Mouse (Mus musculus): ENCODE measurements around the gene Ppp3ca. TPM values are rescaled to one million over a fixed set of nuclear protein-coding genes. Genes with fewer than 3 reads are reported as not detected.

The Ppp3ca gene
- polyA plus RNA-seq, 1 experiment, result 25.3 TPM

- no peaks in the 10 kb centered on the region for H3K27me3 ChIP-seq (ENCODE audit: control insufficient read depth, insufficient read depth, low read length)
- 95% methylated on average over 2 of the region's 2 CpGs for WGBS
Observed at GRCm38 (mm10) chr3:136791946-136792345, 122.0 kb downstream of the Ppp3ca start.

GRCm38 (mm10) chr3:136793411-136793810, 123.5 kb downstream of the Ppp3ca start:
- 82% methylated on average over 2 of the region's 2 CpGs for WGBS
- no peaks in the 10 kb centered on the region for H3K27me3 ChIP-seq (ENCODE audit: control insufficient read depth, insufficient read depth, low read length)
- TF ChIP-seq CTCF (IDR thresholded peaks at IDR 0.05; ENCODE audit: extremely low read depth, insufficient read length, insufficient replicate concordance, low read depth, low read length) (no peak), POLR2A (IDR thresholded peaks at IDR 0.05; ENCODE audit: low read depth, low read length) (no peak)

More at GRCm38 (mm10) chr3:136791946-136792345, 122.0 kb downstream of the Ppp3ca start:
- Histone ChIP-seq H3K4me3 (ENCODE audit: low read depth, low read length) (no peak overlapping the region), H3K27ac (ENCODE audit: insufficient read depth, low read depth, low read length) (no peak overlapping the region), H3K4me1 (ENCODE audit: control insufficient read depth, insufficient read depth, insufficient read length, low read length) (peaks cover 5% of the 10 kb centered on the region; the same call in 1 of the 2 replicates), H3K36me3 (ENCODE audit: control insufficient read depth, insufficient read depth, low read length) (no peaks in the 10 kb centered on the region)
- TF ChIP-seq POLR2A (IDR thresholded peaks at IDR 0.05; ENCODE audit: low read depth, low read length), result no peak
- TF ChIP-seq CTCF (IDR thresholded peaks at IDR 0.05; ENCODE audit: extremely low read depth, insufficient read length, insufficient replicate concordance, low read depth, low read length), result no peak

DNA sequence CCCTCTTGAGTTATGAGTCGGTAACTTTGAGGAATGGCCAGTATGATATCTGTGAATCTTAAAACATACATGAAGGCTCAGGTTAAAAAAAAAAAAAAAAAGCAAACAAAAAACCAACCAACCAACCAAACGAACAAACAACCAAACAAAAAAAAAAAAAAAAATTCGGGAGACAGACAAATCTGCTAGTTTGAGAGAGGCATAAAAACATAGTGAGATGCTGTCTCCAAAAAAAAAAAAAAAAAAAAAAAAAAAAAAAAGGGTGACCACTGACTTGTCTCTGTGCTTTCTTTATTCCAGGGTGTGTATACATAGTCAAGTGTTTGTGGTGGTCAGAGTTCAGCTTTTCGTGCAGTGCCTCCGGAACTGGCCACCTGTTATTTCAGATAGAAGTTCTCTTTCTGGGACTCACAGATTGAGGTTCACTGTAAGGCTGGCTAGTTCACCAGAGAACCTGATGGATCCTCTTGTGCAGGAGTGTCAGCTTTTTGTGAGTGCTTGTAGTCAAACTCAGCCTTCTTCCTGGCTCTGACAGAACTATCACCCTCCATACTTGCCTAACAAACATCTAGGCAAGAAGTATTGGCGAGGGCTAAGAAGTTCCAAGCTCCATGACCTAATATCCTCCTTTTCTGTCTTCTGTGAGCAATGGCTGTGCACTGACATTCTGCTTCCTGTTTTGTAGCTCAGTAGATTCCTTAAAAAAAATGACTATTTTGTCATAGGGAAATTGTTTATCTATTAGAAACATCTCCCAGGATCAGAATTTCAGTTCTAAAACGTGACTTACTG, 124.7 kb downstream of the Ppp3ca start:
- peaks cover 5% of the 10 kb centered on the region; the same call in 1 of the 2 replicates for H3K4me1 ChIP-seq (ENCODE audit: control insufficient read depth, insufficient read depth, insufficient read length, low read length)
- H3K27ac ChIP-seq (ENCODE audit: insufficient read depth, low read depth, low read length), result no peak overlapping the region
- no peaks in the 10 kb centered on the region for H3K27me3 ChIP-seq (ENCODE audit: control insufficient read depth, insufficient read depth, low read length)
- H3K36me3 ChIP-seq (ENCODE audit: control insufficient read depth, insufficient read depth, low read length), result peaks cover 6% of the 10 kb centered on the region; the same call in 1 of the 2 replicates
- no peak overlapping the region for H3K4me3 ChIP-seq (ENCODE audit: low read depth, low read length)
- WGBS, result 52% methylated on average over 7 of the region's 7 CpGs
- TF ChIP-seq POLR2A (IDR thresholded peaks at IDR 0.05; ENCODE audit: low read depth, low read length) (no peak), CTCF (IDR thresholded peaks at IDR 0.05; ENCODE audit: extremely low read depth, insufficient read length, insufficient replicate concordance, low read depth, low read length) (no peak)

More at GRCm38 (mm10) chr3:136793411-136793810, 123.5 kb downstream of the Ppp3ca start:
- H3K4me1 ChIP-seq (ENCODE audit: control insufficient read depth, insufficient read depth, insufficient read length, low read length), result peaks cover 5% of the 10 kb centered on the region; the same call in 1 of the 2 replicates
- H3K4me3 ChIP-seq (ENCODE audit: low read depth, low read length), result no peak overlapping the region
- no peak overlapping the region for H3K27ac ChIP-seq (ENCODE audit: insufficient read depth, low read depth, low read length)
- H3K36me3 ChIP-seq (ENCODE audit: control insufficient read depth, insufficient read depth, low read length), result peaks cover 3% of the 10 kb centered on the region; the same call in 1 of the 2 replicates

DNA sequence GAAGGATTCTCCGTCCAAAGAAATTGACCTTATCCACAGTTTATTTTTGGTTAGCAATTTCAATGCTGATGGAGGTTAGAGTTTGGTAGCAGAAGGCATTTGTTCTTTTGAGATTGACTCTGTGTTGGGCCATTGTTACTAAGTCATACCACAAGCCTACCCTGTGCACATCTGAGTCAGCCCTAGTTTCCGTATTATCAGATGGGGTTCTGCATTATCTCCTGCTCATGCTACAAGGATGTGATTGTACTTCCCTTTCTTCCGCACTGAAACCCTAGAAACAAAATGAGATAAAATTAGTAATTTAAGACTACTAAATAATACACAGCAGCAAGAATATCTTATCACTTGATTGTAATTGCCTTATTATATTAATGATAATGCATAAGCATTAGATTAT, 129.0 kb downstream of the Ppp3ca start:
- WGBS, result 84% methylated on average over 3 of the region's 3 CpGs
- no peak for TF ChIP-seq CTCF (IDR thresholded peaks at IDR 0.05; ENCODE audit: extremely low read depth, insufficient read length, insufficient replicate concordance, low read depth, low read length)

GRCm38 (mm10) chr3:136802595-136802994, 132.7 kb downstream of the Ppp3ca start:
- 83% methylated on average over 4 of the region's 4 CpGs for WGBS
- H3K4me3 ChIP-seq (ENCODE audit: low read depth, low read length), result no peak overlapping the region

More for the DNA sequence above, 129.0 kb downstream of the Ppp3ca start:
- Histone ChIP-seq H3K27me3 (ENCODE audit: control insufficient read depth, insufficient read depth, low read length) (no peaks in the 10 kb centered on the region), H3K36me3 (ENCODE audit: control insufficient read depth, insufficient read depth, low read length) (peaks cover 6% of the 10 kb centered on the region; the same call in 1 of the 2 replicates), H3K27ac (ENCODE audit: insufficient read depth, low read depth, low read length) (no peak overlapping the region), H3K4me3 (ENCODE audit: low read depth, low read length) (no peak overlapping the region), H3K4me1 (ENCODE audit: control insufficient read depth, insufficient read depth, insufficient read length, low read length) (no peaks in the 10 kb centered on the region; the same call in 1 of the 2 replicates)

DNA sequence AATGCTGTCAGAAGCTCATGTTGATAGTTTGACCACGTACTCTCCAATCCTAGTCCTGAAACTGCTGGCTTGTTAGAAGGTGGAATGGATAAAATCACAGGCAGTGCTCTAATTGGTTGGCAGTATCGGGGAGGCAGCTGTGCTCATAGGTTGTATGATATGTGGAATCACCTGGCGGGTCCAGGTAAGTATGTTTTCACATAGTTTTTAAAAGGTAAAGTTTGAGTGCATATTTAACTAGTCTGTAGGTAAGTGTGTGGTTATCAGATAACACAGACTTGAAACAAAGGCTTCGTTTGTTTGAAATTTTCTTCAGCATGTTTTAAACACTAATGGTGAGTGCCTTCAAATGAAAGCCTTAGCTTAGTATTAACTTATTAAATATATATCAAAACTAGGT, 136.0 kb downstream of the Ppp3ca start:
- 28% methylated on average over 4 of the region's 4 CpGs for WGBS
- Histone ChIP-seq H3K36me3 (ENCODE audit: control insufficient read depth, insufficient read depth, low read length) (no peaks in the 10 kb centered on the region), H3K27ac (ENCODE audit: insufficient read depth, low read depth, low read length) (no peak overlapping the region), H3K27me3 (ENCODE audit: control insufficient read depth, insufficient read depth, low read length) (no peaks in the 10 kb centered on the region), H3K4me1 (ENCODE audit: control insufficient read depth, insufficient read depth, insufficient read length, low read length) (no peaks in the 10 kb centered on the region), H3K4me3 (ENCODE audit: low read depth, low read length) (no peak overlapping the region)
- TF ChIP-seq POLR2A (IDR thresholded peaks at IDR 0.05; ENCODE audit: low read depth, low read length), result no peak
- no peak for TF ChIP-seq CTCF (IDR thresholded peaks at IDR 0.05; ENCODE audit: extremely low read depth, insufficient read length, insufficient replicate concordance, low read depth, low read length)

More at GRCm38 (mm10) chr3:136802595-136802994, 132.7 kb downstream of the Ppp3ca start:
- no peak for TF ChIP-seq CTCF (IDR thresholded peaks at IDR 0.05; ENCODE audit: extremely low read depth, insufficient read length, insufficient replicate concordance, low read depth, low read length)
- no peak for TF ChIP-seq POLR2A (IDR thresholded peaks at IDR 0.05; ENCODE audit: low read depth, low read length)
- no peaks in the 10 kb centered on the region for H3K4me1 ChIP-seq (ENCODE audit: control insufficient read depth, insufficient read depth, insufficient read length, low read length)
- H3K36me3 ChIP-seq (ENCODE audit: control insufficient read depth, insufficient read depth, low read length), result peaks cover 6% of the 10 kb centered on the region; the same call in 1 of the 2 replicates
- H3K27me3 ChIP-seq (ENCODE audit: control insufficient read depth, insufficient read depth, low read length), result no peaks in the 10 kb centered on the region
- H3K27ac ChIP-seq (ENCODE audit: insufficient read depth, low read depth, low read length), result no peak overlapping the region

DNA sequence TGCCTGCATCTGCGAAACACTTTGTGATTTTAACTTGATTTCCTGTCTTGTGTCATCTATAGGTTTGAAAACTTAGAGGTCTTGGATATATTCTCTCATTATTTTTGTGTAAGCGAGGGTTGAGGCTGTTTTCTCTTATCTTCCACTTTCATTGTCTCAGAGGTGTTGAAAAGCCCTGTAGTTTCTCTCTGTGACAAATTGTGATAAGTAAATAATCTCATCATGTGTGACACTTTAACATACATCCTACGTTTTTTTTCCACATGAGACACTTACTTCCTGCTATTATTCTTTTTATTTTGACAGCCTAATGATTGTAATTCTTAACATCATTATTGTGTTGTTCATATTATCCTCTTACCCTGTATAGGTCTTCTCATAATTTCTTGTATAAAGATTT, 140.3 kb downstream of the Ppp3ca start:
- Histone ChIP-seq H3K36me3 (ENCODE audit: control insufficient read depth, insufficient read depth, low read length) (no peaks in the 10 kb centered on the region), H3K4me1 (ENCODE audit: control insufficient read depth, insufficient read depth, insufficient read length, low read length) (no peaks in the 10 kb centered on the region), H3K4me3 (ENCODE audit: low read depth, low read length) (no peak overlapping the region), H3K27me3 (ENCODE audit: control insufficient read depth, insufficient read depth, low read length) (no peaks in the 10 kb centered on the region), H3K27ac (ENCODE audit: insufficient read depth, low read depth, low read length) (no peak overlapping the region)
- WGBS, result 77% methylated on average over 3 of the region's 3 CpGs
- TF ChIP-seq CTCF (IDR thresholded peaks at IDR 0.05; ENCODE audit: extremely low read depth, insufficient read length, insufficient replicate concordance, low read depth, low read length) (no peak), POLR2A (IDR thresholded peaks at IDR 0.05; ENCODE audit: low read depth, low read length) (no peak)

Data from small intestine, adult 2 months (tissue).